Mouse (Mus musculus): ENCODE results near the gene H2-K1.

Gene H2-K1

GRCm38 (mm10) chr17:34000150-34000537 lies at the start of gene H2-K1:
Gene H2-K1, minus strand, starts transcription at chr17:34000347.
- peak; percentile 53 for DNase-seq

GRCm38 (mm10) chr17:34047404-34048050 lies 47.4 kb upstream of the H2-K1 start:
- DNase-seq: no peak

- no peak for DNase-seq
These were observed 45.8 kb upstream of the H2-K1 start for GRCm38 (mm10) chr17:34045941-34046340.

GRCm38 (mm10) chr17:34039562-34040450 lies 39.7 kb upstream of the H2-K1 start:
- DNase-seq: peak; percentile 13

GRCm38 (mm10) chr17:34038878-34039561 lies 38.9 kb upstream of the H2-K1 start, which contains the start of gene Col11a2:
Gene Col11a2, plus strand, starts transcription at chr17:34039437.
- DNase-seq: peak; percentile 29

DNA sequence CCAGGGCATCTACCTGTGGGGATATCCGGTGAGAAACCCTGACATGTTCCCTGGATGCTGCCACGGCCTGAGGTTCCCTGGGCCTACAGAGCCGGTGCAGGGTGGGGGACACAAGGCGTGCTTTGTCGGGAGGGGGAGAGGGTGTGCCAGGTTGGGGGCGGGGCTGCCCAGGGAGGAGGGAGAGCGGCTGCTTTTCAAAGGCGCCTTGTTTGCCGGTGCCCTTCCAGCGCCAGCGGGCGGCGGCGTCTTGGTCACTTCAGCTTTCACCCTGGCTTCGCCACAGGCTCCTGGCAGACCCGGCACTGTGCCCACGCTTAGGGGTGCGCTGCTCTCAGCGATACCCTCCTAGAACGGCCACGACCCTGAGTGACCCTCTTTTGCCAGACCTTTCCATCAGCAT lies 38.3 kb upstream of the H2-K1 start:
- peak; percentile 40 for DNase-seq

- DNase-seq: peak; percentile 7
These were observed 37.1 kb upstream of the H2-K1 start for GRCm38 (mm10) chr17:34037241-34037640.

GRCm38 (mm10) chr17:34036647-34037046 lies 36.5 kb upstream of the H2-K1 start:
- DNase-seq: peak; percentile 28

GRCm38 (mm10) chr17:34035517-34035916 lies 35.4 kb upstream of the H2-K1 start:
- peak; percentile 4 for DNase-seq

DNA sequence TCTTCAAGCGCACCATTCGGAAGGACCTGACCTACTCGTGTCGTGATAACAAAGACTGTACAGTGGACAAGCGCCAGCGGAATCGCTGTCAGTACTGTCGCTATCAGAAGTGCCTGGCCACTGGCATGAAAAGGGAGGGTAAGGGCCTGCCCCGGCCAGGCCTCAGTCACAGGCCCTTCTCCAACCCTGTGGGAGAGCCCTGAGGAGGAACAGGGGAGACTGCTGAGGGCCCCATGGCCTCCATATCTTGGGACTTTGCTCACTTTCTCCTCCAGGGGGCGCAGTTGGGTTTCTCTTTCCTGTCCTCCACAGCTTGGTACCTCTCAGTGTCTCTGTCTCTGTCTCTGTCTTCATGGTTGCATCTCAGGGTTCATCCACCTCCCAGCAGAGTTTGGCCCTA lies 33.9 kb upstream of the H2-K1 start:
- DNase-seq: peak; percentile 59

- DNase-seq: peak; percentile 35
These were observed 33.3 kb upstream of the H2-K1 start for GRCm38 (mm10) chr17:34033441-34033840.

DNA sequence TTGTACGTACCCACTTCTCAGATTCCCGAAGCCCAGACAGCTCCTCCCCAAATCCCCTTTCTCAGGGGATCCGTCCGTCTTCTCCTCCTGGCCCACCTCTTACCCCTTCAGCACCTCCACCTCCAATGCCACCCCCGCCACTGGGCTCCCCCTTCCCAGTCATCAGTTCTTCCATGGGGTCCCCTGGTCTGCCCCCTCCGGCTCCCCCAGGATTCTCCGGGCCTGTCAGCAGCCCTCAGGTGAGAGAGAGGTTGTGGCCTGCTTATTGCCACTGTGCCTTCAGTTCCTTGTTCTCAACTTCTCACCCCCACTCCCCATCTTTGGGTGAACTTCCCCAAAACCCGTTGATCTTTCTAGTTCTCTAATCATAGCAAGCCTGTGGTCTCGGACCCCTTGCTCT lies 32.7 kb upstream of the H2-K1 start:
- DNase-seq: peak; percentile 49

- no peak for DNase-seq
These were observed 32.1 kb upstream of the H2-K1 start for GRCm38 (mm10) chr17:34032174-34032632.

DNA sequence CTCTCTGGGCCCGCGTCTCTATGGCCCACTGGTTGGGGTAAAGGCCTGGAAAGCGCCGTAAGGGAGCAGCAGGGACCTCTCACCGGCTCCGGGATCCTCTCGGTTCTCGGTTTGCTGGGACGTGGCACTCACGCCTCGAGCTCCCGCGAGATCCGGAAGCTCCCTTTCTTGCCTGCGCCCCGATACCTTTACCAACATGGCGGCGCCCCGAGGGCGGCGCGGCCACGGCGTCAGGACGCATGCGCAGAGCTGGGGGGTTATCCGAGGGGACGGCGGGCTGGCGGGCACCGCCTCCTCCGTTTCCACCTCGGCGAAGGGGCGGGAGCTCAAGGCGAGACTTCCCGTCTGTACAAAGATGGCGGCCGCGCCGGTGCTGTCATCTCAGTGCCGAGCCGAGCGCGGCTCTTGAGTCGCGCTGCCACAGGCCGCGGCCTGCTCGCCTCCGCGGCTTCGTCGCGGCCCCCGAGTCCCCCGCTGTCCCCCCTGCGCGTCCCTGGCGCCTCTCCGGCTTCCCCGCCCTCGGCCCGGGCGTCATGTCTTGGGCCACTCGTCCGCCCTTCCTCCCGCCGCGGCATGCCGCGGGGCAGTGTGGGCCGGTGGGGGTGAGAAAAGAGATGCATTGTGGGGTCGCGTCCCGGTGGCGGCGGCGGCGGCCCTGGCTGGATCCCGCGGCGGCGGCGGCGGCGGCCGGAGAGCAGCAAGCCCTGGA lies 31.5 kb upstream of the H2-K1 start, which contains the start of the genes Slc39a7 and Rxrb:
Gene Slc39a7, minus strand, starts transcription at position 218 of the 709 bp plus-strand sequence.
Gene Rxrb, plus strand, starts transcription at position 348 of the 709 bp plus-strand sequence.
- peak; percentile 98 for DNase-seq

DNA sequence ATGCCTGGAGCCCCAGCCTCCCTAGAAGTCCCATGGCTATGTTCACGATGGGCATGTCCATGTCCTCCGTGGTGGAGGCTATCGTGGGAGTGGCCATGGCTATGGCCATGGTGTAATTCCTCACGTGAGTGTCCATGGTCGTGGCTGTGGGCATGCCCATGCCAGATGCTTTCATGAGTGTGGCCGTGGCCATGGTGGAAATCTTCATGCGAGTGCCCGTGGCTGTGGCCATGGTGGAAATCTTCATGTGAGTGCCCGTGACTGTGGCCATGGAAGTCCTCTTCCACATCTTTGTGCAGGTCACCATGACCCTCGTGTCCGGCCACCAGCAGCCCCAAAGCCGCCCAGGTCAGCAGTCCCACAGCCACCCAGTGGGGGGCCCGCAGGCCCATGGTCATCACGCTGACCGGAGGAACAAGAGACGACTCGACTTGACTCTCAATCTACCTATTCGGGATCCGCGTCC lies 30.7 kb upstream of the H2-K1 start:
- no peak for DNase-seq

- peak; percentile 32 for DNase-seq
These were observed 29.9 kb upstream of the H2-K1 start for GRCm38 (mm10) chr17:34029890-34030595.

DNA sequence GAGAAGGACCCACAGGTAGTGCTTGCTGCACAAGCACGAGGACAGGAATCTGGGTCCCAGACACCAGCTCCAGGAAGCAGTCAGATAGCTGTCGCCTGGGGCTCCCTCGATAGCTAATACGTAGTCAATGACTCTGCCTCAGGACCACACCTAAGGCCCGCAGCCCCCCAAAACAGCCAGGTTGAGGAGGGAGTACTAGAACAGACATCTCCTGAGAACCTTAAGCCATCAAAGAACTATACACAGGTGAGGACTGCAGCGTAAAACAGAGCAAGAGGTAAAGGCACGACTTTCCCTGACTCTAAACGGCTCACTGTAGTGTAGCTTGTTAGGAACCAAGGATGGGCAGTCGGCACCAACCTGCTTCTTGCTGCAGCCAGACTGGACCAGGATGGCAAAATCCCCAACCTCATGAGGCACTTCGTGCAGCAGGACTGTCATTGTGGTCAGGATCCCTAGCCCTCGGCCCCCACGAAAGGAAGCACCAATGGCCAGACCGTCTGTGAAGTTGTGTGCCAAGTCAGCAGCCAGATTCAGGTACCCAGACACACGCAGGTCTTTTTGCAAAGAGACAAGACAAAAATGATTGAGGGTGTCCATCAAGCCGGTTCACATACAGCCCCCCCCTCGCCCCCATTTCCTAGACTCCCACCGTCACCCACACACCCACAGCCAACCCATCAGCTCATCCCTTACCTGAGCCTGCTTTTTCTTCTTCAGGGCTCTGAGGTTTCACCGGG lies 29.2 kb upstream of the H2-K1 start:
- DNase-seq: peak; percentile 26

DNA sequence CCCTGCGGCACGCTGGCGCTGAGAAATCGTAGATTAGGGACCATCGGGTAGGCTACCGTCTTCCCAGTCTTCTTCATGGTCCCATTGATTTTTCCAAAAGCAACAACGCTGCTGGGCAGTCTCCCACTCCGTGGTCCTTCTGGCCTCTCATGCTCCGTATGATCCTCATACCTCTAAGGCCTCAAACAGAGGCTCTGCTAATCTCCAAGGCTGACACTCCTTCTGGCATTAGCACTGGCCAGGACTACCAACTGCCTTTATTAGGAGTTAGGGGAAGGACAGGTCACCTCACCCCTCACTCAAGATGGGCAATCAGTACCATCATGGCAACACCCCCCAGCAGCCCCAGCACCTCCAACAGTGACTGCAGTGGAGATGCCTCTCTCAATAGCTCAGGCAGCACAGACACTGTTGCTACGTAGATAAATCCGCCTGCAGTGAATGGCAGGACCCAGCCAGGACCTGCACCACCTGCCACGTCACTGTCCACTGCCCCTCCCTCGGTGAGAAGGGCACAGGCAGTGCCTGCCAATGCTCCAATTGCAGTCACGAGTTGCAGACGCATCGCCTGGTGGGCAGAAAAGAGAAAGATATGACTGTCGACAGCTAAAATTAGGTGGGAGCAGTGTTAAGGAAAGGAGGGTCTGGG lies 28.5 kb upstream of the H2-K1 start:
- DNase-seq: peak; percentile 35

DNA sequence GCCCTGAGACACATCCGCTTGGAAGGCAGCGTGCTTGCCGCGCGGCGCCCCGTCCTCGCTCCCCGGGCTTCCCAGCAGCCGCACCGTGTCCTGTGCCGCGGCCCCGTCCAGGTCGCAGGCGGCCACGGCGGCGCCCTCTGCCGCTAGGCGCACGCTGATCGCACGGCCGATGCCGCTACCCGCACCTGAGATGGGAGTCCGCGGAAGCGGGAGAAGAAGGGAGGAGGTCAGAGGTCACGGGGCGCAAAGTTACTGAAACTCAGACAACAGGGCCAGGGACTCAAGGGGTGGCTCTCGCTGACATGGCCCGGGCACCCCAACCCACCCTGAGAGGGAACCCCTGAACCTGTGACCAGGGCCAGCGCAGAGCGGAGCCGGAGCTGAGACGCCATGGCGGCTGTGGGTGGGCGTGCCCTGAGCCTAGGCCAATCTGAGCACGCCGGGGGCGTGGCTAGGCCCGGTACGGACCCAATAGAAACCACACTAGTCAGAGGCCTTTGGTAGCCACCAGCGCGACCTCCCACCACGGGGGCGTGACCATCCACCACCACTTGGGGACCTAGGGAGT lies 27.6 kb upstream of the H2-K1 start, which contains the start of gene H2-Ke6:
Gene H2-Ke6, minus strand, starts transcription at position 405 of the 568 bp plus-strand sequence.
- DNase-seq: peak; percentile 88
